Mouse (Mus musculus): Measurements from ENCODE around the gene Lrrc61.

Gene Lrrc61

DNA sequence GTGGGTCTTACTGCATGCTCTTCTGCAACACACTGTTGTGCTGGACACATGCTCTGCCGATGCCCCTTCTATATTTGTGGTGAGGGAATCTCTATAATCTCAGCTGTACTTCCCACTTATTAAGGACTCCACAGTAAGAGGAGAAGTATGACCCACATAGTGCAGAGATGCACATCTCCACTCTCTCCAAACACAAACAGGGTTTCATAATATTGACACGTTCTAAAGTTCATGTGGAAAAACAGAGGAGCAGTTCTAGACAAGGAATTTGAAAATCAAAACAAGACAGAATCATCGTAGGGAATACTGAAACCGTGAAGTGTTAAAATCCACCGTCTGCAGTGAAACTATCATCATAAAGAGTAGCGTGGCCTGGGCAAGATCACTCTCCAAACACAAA is 37.3 kb downstream of the Lrrc61 start:
- no peak for DNase-seq (ENCODE audit: low spot score in 2 of 2)

- DNase-seq (ENCODE audit: low spot score in 2 of 2) = peak; percentile 81
Measured at GRCm38 (mm10) chr6:48593158-48594042, 38.8 kb downstream of the Lrrc61 start, which contains the start of the genes Repin1 and Gm44965. Repin1 (plus strand) TSS chr6:48593883. Gm44965 (plus strand) TSS chr6:48593941.

- DNase-seq (ENCODE audit: low spot score in 2 of 2) = no peak
Measured at GRCm38 (mm10) chr6:48594043-48594738, 39.6 kb downstream of the Lrrc61 start.

DNA sequence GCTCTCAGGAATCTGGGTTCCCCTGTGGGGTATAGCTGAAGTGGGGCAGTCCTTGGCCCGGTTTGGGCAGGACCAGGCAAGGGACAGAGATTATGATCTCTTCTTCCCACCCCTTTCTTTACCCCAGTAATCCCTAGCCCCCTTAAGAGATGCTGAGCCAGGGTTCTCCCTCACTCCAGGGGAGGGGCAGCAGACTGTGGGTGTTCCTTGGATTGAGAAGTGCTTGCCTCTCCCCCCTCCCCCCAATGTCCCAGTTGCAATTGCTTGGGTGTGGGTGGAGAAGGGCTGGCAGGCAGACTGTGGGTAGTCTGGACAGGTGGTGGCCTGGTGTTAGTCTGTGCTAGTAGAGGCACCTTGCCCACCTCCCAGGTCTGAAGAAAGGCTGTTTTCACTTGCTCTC is 40.7 kb downstream of the Lrrc61 start:
- DNase-seq (ENCODE audit: low spot score in 2 of 2) = no peak

- DNase-seq (ENCODE audit: low spot score in 2 of 2) = no peak
Measured at GRCm38 (mm10) chr6:48596545-48597232, 42.1 kb downstream of the Lrrc61 start.

DNA sequence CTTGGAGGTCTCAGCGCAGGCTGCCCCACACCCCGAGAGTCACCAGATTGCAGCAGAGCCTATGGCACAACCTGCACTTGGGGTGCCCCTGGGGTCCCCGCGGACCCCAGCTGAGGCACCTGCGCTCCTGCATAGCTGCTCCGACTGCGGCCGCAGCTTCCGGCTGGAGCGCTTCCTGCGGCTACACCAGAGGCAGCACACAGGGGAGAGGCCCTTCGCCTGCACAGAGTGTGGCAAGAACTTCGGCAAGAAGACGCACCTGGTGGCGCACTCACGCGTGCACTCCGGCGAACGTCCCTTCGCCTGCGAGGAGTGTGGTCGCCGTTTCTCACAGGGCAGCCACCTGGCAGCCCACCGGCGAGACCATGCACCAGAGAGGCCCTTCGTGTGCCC is 42.6 kb downstream of the Lrrc61 start:
- DNase-seq (ENCODE audit: low spot score in 2 of 2) = no peak

DNA sequence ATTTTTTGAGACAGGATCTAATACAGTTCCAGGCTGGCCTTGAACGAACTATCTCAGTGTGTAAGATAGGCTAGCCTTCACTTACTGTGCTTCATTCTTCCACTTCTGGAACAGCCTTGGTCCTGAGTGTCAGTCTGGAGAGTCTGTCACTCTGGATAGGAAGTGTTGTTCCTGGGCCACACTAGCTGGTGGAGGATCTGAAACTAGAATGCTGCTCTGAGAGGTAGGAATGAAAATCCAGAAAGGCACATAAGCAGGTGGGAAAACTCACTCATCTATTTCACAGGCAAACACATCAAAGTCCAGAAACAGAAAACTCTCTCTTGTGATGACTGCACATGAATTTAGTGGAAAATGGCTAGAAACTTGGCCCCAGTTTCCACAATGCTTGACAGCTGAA is 46.0 kb downstream of the Lrrc61 start:
- DNase-seq (ENCODE audit: low spot score in 2 of 2) = no peak

DNA sequence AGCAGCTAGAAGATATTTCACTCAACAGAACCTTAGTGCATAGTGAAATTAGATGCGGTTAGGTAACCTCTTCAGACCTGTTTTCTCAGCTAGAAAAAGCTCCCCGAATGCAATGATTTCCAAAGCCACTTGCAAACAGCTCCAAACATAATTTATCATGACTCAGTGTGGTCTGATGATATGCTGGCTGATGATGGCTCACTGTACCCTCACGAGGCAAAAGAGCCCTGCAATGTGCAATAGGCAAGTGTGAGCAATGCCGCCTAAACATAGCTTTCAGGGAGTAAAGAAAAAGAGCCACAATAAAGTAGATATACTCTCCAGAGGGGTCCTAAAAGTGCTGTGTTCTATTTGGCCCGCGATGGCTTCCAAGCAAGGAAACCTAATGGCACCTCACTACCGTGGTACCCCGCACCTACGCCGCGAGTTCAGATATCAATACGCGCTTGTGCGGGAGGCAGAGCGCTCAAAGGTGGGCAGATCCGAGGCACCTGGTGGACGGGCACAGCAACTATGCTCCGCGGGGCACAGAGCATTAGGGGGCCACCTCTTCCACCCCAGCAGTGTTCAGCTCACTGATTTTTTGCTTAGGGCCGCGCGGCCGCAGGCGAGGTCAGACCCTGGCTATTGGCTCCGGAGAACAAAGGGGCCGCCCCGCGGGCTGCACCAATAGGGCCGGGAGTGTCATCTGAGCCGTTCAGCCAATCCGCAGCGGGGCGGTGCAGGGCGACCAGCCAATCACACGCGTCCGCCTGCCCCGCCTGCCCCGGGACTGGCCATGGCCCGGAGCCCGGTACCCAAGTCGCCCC is 46.9 kb downstream of the Lrrc61 start, which contains the start of gene Zfp775:
Gene Zfp775 (plus strand): TSS at position 793 of the 809 bp plus-strand sequence.
- DNase-seq (ENCODE audit: low spot score in 2 of 2) = peak; percentile 86 to 87

DNA sequence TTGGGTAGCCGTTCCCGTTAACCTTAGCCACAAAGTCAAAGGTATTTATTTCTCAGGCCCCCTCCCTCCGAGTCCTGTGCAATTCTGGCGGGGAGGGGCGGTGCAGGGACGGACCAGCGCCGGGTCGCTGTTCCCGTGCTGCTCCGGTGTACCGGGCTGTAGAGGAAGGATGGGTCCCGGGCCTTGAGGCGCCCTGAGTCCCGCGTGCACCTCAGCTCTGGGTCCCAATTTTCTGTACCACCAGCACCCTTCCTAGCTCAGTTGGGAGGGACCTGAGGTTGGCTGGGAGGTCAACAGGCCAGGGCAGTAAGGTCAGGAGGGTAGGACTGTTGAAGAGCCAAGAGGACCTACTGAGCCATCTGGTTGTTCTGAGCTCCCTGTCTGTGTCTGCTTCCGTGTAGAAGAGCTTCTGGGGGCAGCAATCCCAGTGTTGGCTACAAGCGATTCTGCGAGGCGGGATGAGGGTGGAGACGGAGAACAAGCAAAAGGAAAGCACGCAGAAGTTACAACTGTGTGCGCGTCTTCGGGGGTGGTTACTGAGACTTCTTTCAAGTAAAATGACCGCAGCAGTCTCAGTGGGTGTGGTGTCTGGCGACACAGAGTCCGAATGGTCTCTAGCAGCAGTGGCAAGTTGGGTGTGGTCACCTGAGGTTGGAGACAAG is 47.6 kb downstream of the Lrrc61 start:
- DNase-seq (ENCODE audit: low spot score in 2 of 2) = peak; percentile 53 to 64

DNA sequence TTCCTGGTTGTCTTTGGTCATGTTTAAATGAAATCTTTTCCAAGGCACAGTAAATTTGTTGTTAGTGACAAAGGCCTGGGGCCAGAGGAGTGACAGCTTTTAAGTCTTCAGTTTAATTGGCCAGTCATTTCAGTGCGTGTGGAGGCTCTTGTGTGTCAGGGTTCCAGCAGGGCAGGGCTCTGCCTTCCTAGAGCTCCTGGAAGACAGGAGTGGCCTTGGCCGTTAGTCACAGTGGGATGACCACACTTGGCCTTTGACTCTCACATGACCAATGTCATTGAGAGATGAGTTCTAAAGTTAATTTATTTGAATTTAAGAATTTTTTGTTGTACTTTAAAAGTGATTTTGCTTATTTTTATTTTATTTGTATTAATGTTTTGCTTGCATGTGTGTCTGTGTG is 53.5 kb downstream of the Lrrc61 start:
- no peak for DNase-seq (ENCODE audit: low spot score in 2 of 2)

- no peak for DNase-seq (ENCODE audit: low spot score in 2 of 2)
Measured at GRCm38 (mm10) chr6:48609512-48609911, 54.9 kb downstream of the Lrrc61 start.

DNA sequence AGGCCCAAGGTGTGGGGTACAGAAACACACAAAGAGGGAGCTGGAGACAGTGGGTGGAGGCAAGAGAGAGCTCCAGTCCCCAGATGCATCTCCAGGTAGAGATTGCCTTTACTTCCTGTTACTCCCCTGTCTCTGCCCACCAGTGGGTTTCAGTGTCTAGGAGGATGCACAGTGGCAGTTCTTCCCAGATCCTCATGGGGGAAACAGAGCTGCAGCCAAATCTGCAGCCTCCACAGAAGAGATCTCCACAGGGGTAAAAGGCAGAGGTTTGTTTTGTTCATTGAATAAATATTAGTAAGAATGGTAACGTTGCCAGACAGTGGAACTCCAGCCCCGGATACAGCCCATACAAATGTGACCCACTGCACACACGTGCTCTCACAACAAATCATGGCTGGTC is 56.1 kb downstream of the Lrrc61 start:
- DNase-seq (ENCODE audit: low spot score in 2 of 2) = no peak

GRCm38 (mm10) chr6:48613464-48613863 is 58.9 kb downstream of the Lrrc61 start:
- DNase-seq (ENCODE audit: low spot score in 2 of 2) = no peak

DNA sequence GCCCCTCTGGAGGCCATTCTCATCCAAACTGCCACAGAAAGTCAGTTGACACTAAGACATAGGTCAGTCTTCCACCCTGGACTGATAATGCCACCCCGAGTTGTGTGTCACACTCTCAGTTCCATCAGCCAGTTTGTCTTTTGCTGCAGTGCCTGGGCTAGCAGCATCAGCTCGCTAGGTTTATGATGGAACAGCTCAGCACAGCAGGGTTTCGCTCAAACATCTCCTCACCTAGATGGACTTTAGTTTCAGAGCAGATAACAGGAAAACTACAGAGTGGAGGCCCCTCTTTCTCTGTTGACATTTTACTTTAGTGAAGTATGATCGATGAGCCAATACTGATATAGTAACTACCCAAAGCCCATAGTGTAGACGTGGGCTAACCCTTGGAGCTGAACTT is 60.2 kb downstream of the Lrrc61 start:
- no peak for DNase-seq (ENCODE audit: low spot score in 2 of 2)

GRCm38 (mm10) chr6:48620031-48620430 is 65.4 kb downstream of the Lrrc61 start:
- DNase-seq (ENCODE audit: low spot score in 2 of 2) = no peak
